Mouse (Mus musculus) urinary bladder, postnatal 14 days (tissue): ENCODE data around the gene Yif1a.
A peak's percentile ranks its signal among the peaks of the same experiment; 100 is the strongest.

ENCODE experiments used
- DNase-seq: peaks from one replicate; pipeline ENCODE4 v3.0.0; 2021; ENCODE audit warnings: low spot score

The Yif1a gene

GRCm38 (mm10) chr19:5060365-5061330, 27.7 kb upstream of the Yif1a start:
- peak; percentile 70 for DNase-seq

GRCm38 (mm10) chr19:5062041-5062440, 26.3 kb upstream of the Yif1a start:
- no peak for DNase-seq

- peak; percentile 73 for DNase-seq
Observed at GRCm38 (mm10) chr19:5062446-5062845, 25.9 kb upstream of the Yif1a start.

GRCm38 (mm10) chr19:5065104-5065503, 23.2 kb upstream of the Yif1a start:
- DNase-seq: peak; percentile 72

GRCm38 (mm10) chr19:5067040-5067799, 21.1 kb upstream of the Yif1a start:
- no peak for DNase-seq

GRCm38 (mm10) chr19:5067867-5068569, 20.3 kb upstream of the Yif1a start, which contains the start of gene Cd248:
Gene Cd248 (plus strand): TSS chr19:5068078.
- peak; percentile 80 for DNase-seq

GRCm38 (mm10) chr19:5068570-5069234, 19.6 kb upstream of the Yif1a start:
- no peak for DNase-seq

GRCm38 (mm10) chr19:5069486-5069885, 18.9 kb upstream of the Yif1a start:
- no peak for DNase-seq

- no peak for DNase-seq
Observed at GRCm38 (mm10) chr19:5069978-5070377, 18.4 kb upstream of the Yif1a start.

- DNase-seq: no peak
Observed at GRCm38 (mm10) chr19:5071077-5071476, 17.3 kb upstream of the Yif1a start.

GRCm38 (mm10) chr19:5071545-5072369, 16.6 kb upstream of the Yif1a start:
- DNase-seq: peak; percentile 85

- DNase-seq: no peak
Observed at GRCm38 (mm10) chr19:5072389-5073019, 15.8 kb upstream of the Yif1a start.

- DNase-seq: peak; percentile 70
Observed at GRCm38 (mm10) chr19:5073028-5073427, 15.3 kb upstream of the Yif1a start.

- no peak for DNase-seq
Observed at GRCm38 (mm10) chr19:5073518-5073917, 14.8 kb upstream of the Yif1a start.

GRCm38 (mm10) chr19:5079279-5079678, 9.1 kb upstream of the Yif1a start:
- no peak for DNase-seq

- no peak for DNase-seq
Observed at GRCm38 (mm10) chr19:5082005-5082404, 6.3 kb upstream of the Yif1a start.

GRCm38 (mm10) chr19:5082596-5082995, 5.7 kb upstream of the Yif1a start:
- no peak for DNase-seq

- no peak for DNase-seq
Observed at GRCm38 (mm10) chr19:5083961-5084833, 4.1 kb upstream of the Yif1a start.

- no peak for DNase-seq
Observed at GRCm38 (mm10) chr19:5084834-5085144, 3.5 kb upstream of the Yif1a start.
